Mouse (Mus musculus) telencephalon, adult 2 months (tissue): ENCODE results near the gene Ndufc2.

Experiments
- DNase-seq: peaks from one replicate; pipeline ENCODE4 v3.0.0-alpha.2; 2011; ENCODE audit warnings: low read depth, low spot score

Ndufc2 gene

DNA sequence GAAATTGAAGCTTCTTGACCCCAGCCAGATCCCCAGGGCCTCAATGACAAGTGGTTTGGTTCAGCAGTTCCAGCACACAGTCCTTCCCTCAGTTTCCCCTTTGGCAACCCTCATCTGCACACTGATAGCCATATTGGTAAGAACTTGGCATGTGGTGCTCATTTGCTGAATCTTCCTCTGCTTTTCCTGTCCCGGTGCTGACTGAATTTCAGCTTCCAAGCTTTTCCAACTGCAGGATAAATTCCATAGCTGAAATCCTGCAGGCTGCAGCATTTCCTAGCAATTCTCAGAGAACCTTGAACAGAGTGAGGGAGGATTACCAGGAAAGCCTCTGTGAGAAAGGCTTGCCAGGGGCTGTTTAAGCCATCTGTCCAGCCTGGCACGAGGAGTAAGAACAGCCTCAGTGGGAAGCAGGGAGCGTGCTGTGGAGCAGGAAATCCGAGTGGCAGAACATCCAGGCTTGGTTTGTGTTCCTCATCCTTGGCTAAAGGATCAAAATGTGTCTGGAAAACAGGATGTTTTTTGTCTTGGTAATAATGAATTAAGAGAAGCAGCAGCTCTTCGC lies 12.9 kb upstream of the Ndufc2 start:
- peak; percentile 90 for DNase-seq

GRCm38 (mm10) chr7:97387561-97388147 lies 12.1 kb upstream of the Ndufc2 start:
- no peak for DNase-seq

DNA sequence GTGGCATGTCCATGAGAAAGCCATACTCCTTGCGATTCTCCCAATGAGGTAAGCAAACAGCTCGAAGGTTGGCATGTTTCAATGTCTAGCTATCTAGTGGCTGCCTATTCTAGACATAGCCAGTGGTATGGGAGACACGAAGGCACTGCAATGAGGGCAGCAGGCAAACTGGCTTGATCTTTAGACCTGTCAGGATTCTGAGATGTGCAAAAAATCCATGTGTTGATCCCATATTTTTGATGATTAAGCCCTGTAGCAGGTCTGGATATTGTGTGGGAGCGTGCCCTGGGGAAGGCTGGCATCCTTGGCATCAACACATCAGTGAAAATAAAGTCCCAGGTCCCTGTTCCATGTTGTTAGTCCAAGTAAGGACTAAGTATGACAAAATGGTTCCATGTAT lies 11.3 kb upstream of the Ndufc2 start:
- no peak for DNase-seq

GRCm38 (mm10) chr7:97391293-97392078 lies 8.3 kb upstream of the Ndufc2 start:
- DNase-seq: peak; percentile 26

DNA sequence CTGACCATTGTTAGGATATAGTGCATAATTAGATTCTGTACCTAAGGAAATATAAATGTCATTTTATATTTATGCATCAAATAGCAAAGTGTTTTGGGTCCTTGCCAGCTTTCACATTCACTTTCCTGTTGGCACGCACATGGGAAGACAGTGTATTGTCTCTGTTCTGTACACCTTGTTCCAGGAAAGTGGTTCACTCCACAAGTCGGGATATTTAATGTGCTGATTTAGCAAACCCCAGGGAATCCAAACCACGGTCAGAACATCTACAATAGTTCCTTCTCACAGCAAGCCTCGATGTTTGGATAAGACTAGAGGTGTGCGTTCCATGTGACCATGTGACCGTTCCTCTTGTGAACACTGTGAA lies 7.7 kb upstream of the Ndufc2 start:
- no peak for DNase-seq

- DNase-seq: no peak
These were observed 5.4 kb upstream of the Ndufc2 start for GRCm38 (mm10) chr7:97394375-97394774.

DNA sequence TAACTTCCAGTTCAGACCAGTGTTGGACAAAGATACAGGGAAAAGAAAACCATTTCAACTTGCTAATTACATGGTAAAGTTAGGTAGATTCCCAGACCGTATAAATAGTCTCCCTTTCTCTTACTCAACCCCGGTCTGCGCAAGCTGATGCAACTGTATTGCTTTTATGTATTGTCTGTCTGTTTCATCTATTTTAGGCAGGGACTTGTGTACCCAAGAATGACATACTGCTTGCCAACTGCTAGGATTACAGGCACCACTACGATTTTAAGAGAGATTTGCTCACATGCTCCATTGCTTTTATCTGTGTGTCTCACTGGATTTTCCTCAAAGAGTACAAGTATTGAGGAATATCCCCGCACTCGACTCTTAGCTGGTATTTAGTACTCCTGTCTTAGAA lies 860 bp upstream of the Ndufc2 start:
- no peak for DNase-seq

GRCm38 (mm10) chr7:97407145-97407544 lies 7.3 kb downstream of the Ndufc2 start:
- DNase-seq: no peak

DNA sequence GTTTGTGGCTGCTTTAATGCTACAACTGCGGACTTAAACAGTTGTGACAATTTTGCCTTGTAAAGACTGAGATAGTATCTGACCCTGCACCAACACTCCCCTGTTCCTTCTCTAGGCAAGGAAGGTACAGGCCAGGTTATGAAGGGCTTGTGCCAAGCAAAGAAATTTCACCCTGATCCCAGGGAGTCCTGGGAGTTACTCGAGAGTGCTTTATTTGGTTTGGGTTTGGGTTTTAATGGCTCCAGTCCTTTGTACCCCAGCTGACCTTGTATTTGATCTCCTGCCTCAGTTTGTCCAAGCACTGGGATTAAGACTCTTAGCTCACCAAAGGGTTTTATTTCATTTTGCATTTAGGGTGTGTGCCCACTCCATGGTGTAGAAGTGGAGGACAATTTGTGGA lies 11.3 kb downstream of the Ndufc2 start:
- no peak for DNase-seq

- DNase-seq: no peak
These were observed 11.8 kb downstream of the Ndufc2 start for GRCm38 (mm10) chr7:97411575-97411974.

DNA sequence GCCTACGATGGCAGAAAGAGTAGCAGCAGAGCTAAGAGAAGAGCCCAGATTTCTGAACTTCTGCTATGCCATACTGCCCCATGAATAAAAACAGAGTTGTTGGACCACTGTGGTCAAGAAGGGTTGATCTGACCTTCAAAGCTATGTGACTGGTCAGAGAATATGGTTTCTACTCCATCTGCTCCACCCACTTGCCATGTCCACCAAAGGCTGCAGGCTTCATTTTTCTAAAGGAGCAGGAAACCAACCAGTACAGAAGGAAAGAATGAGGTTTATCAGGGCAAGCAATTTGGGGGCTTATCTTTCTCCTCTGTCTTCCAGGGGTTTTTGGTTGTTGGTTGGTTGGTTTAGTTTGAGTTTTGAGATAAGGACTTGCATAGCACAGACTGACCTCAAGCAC lies 14.2 kb downstream of the Ndufc2 start:
- no peak for DNase-seq

DNA sequence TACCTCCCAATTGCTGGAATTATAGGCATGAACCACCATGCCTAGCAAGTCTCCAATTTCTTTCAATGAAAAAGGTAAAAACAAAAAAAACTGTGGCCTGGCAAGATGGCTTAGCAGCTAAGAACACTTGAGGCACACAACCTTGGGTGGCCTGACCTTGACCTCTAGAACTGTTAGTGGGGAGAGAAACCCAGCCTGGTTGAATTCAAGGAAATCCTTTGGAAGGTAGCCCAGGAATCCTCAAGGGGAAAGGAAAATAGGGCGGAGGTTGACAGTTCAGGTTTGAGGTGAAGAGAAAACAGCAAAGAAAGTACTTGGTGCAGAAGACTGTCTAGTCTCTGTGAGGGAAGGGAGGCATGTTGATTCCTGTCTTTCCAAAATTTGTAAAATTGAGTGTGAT lies 14.6 kb downstream of the Ndufc2 start:
- no peak for DNase-seq

DNA sequence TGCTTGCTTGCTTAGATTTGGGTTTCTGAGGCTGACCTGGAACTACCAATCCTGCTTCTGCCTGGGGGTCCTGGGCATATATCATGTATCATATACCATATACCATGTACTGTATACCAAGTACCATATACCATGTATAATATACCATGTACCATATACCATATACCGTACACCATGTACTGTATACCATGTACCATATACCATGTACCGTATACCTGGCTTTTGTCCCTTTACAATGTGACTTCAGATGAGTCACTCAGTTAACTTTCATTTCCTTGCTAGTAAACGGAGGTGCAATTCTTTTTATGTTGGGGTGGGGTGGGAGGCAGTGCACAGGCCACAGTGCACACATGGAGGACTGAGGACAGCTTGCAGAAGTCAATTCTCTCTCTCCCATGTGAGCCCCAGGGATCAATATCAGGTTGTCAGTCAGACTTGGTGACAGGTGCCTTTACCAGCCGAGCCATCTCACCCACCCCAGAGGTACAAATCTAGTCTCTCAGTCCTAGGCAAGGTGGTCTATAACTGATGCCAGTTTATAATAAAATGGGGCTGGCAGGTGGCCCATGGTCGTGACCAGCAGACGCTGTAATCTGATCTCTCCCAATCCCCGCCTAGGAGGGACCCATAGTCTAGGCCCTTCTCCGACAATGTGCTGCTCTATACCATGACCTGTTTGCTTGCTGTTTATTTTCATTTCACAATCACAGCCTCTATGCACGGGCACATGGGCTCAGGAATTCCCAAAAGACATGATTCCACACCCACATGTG lies 15.3 kb downstream of the Ndufc2 start:
- no peak for DNase-seq

DNA sequence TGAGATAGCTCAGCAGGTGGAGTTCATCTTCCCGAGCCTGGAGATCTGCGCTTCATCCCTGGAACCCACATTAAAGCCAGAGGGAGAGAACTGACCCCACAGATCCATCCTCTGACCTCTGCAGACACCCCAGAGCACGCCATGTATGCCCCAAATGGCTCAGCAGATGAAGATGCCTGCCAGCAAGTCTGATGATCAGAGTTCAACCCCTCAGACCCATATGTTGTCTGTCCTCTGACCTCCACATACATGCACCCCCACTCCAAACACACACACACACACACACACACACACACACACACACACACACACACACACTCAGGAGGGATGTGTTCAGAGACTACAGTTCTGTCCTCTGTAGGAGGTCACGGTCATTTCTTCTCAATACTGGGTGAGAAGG lies 16.7 kb downstream of the Ndufc2 start:
- no peak for DNase-seq

- peak; percentile 75 for DNase-seq
These were observed 17.3 kb downstream of the Ndufc2 start, which contains the start of gene Thrsp for GRCm38 (mm10) chr7:97416906-97417777. Gene Thrsp, minus strand, starts transcription at chr7:97417730.

- no peak for DNase-seq
These were observed 18.9 kb downstream of the Ndufc2 start for GRCm38 (mm10) chr7:97418717-97419116.

- no peak for DNase-seq
These were observed 19.4 kb downstream of the Ndufc2 start for GRCm38 (mm10) chr7:97419163-97419562.

- DNase-seq: no peak
These were observed 20.6 kb downstream of the Ndufc2 start for GRCm38 (mm10) chr7:97420406-97420805.

GRCm38 (mm10) chr7:97420958-97421651 lies 21.3 kb downstream of the Ndufc2 start:
- DNase-seq: peak; percentile 15

GRCm38 (mm10) chr7:97423754-97424153 lies 24.0 kb downstream of the Ndufc2 start:
- no peak for DNase-seq
